Mouse (Mus musculus) kidney, adult 9 months (tissue): ENCODE measurements at regions not wholly inside any gene's neighbourhood (a gene's known extent, or its start where the extent isn't known, plus 50 kb on each side); places are given as distances from the start of the nearest gene placed in this dataset.

Experiments
- DNase-seq: peaks from one replicate; pipeline ENCODE4 v3.0.0; 2022

- DNase-seq: no peak
Observed at GRCm38 (mm10) chr14:46316521-46316920, 62.7 kb upstream of the Gm15217 start.

GRCm38 (mm10) chr14:46317406-46318045 lies 61.7 kb upstream of the Gm15217 start:
- peak; percentile 40 for DNase-seq

DNA sequence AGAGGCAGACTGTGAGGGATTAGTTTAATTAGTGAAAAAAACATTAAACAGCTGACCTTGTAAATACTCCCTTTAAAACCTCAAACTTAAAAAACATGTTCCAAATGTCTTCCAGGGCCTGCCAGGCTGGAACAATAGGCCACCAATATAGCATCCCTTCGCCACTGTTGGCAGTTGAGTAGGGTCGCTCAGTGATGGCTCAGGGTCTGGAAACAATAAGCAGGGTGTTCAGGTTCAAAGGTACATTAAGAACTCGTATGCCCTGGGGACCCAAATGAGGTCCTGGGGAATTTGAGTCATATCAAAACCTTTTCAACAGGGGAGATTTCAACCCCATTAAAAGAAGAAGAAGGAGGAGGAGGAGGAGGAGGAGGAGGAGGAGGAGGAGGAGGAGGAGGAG lies 51.1 kb upstream of the Gm15217 start:
- no peak for DNase-seq
